Mouse (Mus musculus): ENCODE measurements around the gene Pla2g12a. TPM values are rescaled to one million over a fixed set of nuclear protein-coding genes. Genes with fewer than 3 reads are reported as not detected.

Gene Pla2g12a
- 10 to 100 TPM; 58.3 to 84.7 TPM for total RNA-seq (2021)
- long read RNA-seq, experiment 1, transcript Pla2g12a-201 (4 exons, 1,561 nt) = major isoform, 255 of 277 reads
- long read RNA-seq, experiment 1, transcript Pla2g12a-203 (1 exons, 2,992 nt) = minor isoform, 16 of 277 reads
- long read RNA-seq, experiment 1, partial matches to known transcripts = 0 of 277 reads
- long read RNA-seq, experiment 1, other reads (novel, unspliced or antisense) = 5 of 277 reads
- long read RNA-seq, experiment 2, transcript Pla2g12a-201 (4 exons, 1,561 nt) = major isoform, 351 of 377 reads
- long read RNA-seq, experiment 2, transcript Pla2g12a-203 (1 exons, 2,992 nt) = minor isoform, 18 of 377 reads
- long read RNA-seq, experiment 2, partial matches to known transcripts = 1 of 377 reads
- long read RNA-seq, experiment 2, other reads (novel, unspliced or antisense) = 6 of 377 reads

DNA sequence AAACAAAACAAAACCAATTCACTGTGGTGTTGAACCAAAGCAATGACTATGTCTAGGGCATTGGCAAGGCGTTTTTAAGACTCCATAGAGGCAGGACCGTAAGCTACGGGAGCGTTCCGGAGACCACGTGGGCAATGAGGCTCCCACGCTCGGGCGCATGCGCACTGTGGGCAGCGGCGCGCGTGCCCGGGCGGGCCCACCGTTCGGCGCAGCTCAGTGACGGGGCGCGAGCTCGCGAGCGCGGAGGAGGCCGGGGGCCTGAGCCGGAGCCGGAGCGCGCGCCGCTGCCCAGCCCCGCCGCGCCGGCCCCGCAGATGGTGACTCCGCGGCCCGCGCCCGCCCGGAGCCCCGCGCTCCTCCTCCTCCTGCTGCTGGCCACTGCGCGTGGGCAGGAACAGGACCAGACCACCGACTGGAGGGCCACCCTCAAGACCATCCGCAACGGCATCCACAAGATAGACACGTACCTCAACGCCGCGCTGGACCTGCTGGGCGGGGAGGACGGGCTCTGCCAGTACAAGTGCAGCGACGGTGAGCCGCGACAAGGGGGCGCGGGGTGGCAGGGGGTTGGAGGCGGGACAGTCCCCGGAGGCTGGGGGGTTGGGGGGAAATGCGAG is at the start of gene Pla2g12a:
TSS of gene Pla2g12a (plus strand) at position 202 of the 617 bp plus-strand sequence.
- DNase-seq = peak; percentile 87

DNA sequence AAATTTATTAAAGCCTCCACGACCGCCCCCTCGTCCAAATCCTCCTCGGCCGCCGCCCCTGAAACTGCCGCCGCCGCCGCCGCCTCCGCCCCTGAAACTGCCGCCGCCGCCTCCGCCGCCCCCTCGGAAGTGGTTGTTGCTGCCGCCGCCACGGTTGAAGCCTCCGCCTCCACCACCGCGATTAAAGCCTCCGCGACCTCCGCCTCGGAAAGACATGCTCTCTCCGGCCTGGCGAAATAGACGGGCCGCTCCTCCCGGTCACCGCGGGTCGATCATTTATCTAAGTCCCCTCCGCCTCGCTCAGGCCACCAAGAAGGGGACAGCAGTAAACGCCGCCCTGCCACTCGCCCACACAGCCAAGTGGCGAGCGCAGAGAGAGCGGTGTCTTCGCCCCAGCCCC is 47.8 kb upstream of the Pla2g12a start:
- no peak for DNase-seq

GRCm38 (mm10) chr3:129831035-129831568 is 47.3 kb upstream of the Pla2g12a start, which contains the start of gene Gar1:
TSS of gene Gar1 (minus strand) at chr3:129831396.
- peak; percentile 94 for DNase-seq

- no peak for DNase-seq
Observed at GRCm38 (mm10) chr3:129835388-129835934, 42.9 kb upstream of the Pla2g12a start, which contains the start of gene Cfi. TSS of gene Cfi (plus strand) at chr3:129835884.

- DNase-seq = no peak
Observed at GRCm38 (mm10) chr3:129836051-129836697, 42.2 kb upstream of the Pla2g12a start.

DNA sequence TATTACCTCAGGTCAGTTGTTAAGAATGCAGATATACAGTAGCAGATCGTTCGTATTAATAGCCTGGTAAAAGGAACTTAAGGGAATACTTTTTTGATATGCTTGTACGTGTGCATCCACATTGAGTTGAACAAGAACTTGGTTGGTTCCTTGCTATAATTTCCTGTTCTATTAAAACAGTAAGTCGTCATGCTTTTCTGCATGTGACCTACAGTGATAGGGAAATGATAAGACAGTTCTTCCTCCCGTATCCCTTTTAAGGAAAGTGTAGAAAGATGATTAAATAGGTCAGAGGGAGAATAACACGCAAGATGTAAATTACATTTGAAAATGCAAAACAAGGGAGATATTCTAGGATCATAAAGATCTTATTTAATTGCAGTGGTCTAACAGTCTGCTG is 41.4 kb upstream of the Pla2g12a start:
- DNase-seq = no peak

GRCm38 (mm10) chr3:129838017-129838416 is 40.4 kb upstream of the Pla2g12a start:
- no peak for DNase-seq

DNA sequence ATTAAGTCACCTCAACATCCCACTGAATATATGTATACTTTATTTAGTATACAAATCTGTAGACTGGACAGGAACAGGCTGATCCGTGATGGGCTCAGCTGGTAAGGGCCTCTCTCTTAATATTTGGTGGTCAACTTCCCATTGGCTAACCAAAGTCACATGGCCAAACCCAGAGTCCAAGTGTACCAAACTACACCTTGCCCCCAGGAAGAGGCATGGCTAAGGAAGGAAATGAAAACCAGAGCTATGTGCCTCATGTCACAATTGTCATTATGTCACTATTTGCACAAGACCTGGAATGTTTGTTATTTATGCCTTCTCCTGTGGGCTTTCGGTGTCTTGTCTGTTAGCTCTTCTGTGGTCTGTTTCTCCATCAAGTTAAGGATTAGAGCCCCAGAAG is 32.5 kb upstream of the Pla2g12a start:
- DNase-seq = no peak

GRCm38 (mm10) chr3:129846846-129847245 is 31.6 kb upstream of the Pla2g12a start:
- DNase-seq = no peak

- no peak for DNase-seq
Observed at GRCm38 (mm10) chr3:129862592-129862991, 15.8 kb upstream of the Pla2g12a start.

GRCm38 (mm10) chr3:129863698-129864097 is 14.7 kb upstream of the Pla2g12a start:
- no peak for DNase-seq

- DNase-seq = no peak
Observed at GRCm38 (mm10) chr3:129877327-129877726, 1.1 kb upstream of the Pla2g12a start.

DNA sequence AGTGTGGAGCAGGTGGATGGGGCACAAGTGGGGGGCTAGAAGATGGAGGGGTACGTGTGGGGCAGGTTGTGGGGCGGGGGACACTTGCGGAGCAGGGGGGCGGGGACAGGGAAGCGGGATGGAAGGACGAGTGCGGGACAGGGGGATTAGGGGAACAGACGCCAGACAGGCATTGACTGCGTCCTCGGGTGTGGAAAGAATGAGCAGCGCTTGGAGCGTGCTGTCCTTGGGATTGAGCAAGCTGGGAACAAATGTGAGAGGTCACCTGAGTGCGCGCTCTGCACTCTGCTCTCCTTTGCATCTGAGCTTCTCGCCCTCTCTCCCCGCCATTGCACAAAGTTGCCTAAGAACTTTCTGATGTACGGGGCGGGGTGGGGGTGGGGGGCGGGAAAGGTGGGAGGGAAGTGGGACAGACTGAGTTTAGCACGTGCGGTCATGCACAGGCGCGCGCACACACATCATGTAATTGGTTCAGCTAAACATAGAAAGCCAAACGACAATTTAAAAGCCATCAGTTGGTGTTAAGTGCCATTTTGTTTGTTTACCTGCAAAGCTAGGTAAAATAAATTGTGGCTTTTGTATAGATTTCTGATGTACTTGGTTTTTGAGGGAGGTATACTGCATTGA is 838 bp downstream of the Pla2g12a start:
- peak; percentile 38 for DNase-seq

DNA sequence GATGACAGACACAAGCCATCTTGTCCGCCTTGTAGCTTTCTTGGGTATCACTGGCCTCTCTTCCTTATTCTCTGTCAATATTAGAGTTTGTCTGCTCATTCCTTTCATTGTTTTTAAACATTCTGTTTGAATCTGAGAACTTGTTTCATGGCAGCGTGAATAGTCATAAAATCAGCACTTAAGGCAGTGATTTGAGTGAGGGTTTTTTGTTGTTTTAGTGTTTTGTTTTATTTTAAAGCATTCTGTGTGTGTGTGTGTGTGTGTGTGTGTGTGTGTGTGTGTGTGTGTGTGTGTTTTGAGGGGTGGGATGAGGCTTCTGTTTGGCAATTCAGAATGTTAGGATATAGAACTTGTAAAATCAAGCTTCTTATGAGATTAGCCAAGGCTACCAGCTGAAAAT is 1.5 kb downstream of the Pla2g12a start:
- no peak for DNase-seq

DNA sequence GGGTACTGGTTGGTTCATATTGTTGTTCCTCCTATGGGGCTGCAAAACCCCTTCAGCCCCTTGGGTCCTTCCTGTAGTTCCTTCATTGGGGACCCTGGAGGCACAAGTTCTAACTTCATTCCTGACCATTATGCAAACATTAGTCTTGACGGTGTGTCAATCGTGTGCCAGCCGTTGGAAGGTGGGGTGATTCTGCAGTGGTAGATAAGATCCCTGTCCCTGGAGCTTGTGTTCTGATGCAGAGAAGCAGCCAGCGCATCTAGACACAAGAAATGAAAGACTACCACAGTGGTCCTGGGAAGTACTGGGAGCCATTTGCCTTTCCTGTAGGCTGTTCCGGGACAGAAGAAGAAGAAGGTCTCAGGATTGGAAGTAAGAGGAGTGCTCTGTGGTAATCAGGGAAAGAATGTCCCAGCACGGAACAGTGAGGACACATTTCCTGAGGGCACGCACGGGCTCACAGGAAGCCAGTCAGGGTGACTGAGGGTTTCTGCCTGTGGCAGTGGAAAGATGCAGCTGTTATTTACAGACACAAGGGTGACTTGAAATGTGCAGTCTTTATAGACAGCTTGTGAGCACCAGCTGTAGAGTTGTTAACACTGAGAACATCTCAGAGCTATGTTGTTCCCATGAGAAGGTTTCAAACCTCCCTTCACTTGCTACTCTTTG is 2.7 kb downstream of the Pla2g12a start:
- DNase-seq = no peak

- DNase-seq = no peak
Observed at GRCm38 (mm10) chr3:129885577-129885976, 7.2 kb downstream of the Pla2g12a start.

DNA sequence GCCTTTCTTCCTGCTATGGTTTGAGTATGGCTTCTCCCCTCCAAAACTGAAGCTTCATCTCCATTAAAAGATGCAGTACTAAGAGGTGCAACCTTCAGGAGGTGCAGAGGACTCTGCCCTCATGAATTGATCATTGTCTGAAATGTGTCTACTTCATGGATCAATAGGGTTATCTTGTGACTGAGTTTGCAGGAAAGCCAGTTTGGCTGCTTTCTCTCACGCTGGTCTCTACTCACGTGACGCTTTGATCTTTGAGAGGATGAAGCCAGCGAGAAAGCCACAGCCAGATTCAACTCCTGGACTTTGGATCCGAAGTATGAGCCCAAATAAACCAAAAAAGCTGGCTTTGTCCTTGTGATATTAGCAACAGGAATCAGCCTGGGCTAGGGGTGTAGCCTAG is 8.0 kb downstream of the Pla2g12a start:
- no peak for DNase-seq

DNA sequence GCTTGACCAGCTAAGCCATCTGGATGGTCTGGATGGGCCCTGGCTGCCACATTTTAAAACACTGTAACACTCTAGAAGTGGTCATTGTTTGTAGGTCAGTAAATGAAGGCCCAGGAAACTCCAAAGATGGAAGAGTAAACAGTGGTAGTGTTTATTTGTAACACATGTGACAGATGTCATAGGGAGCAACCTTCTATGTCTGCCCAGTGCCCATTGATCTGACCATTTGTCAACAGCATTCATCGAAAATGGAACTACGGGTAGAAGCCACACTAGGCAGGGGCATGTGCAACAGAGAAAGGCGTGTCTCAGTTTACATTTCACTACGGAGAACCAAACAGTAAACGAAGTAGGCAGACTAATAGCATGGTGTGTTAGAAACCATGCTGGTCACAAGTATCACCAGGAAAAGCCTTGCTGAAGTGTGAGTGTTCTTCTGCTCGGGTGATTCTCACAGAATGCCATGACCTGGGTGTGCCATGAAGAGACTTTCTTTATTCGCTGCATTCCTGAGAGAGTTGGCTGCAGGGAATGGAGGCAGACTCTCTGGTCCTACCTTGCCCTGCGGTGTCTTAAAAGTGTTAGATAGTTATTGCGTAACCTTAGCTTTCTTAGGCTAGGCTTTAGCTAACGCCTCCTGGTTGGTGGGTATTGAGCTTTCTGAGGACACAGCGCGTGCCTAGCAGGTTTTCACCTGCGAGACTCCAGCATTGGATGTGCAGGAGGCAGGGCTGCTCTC is 9.5 kb downstream of the Pla2g12a start:
- DNase-seq = no peak

GRCm38 (mm10) chr3:129892003-129892402 is 13.6 kb downstream of the Pla2g12a start:
- no peak for DNase-seq

DNA sequence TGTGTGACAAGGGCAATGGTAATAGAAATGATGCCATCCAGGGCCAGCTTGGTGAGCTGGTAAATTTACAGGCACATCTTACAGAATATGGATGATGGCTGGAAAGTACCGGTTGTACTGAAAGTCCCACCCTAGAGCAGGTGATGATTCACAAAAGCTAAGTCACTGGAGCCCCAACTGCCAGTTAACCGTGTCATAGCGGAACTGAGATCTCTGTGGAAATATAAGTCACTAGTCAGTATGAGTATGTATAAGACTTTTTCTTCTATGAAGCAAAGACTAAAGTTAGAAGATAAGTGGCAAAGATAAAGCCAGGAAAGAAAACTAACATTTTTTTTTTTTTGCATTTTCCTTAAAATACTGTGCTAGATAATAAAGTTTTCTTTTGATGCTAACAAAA is 14.7 kb downstream of the Pla2g12a start:
- no peak for DNase-seq

- DNase-seq = no peak
Observed at GRCm38 (mm10) chr3:129896591-129896990, 18.2 kb downstream of the Pla2g12a start.
